Mouse (Mus musculus): Measurements from ENCODE around the gene Dpep2nb. TPM values are rescaled to one million over a fixed set of nuclear protein-coding genes. Genes with fewer than 3 reads are reported as not detected.
"Not testable (repeated sequence)": the region's sequence is repeated elsewhere in the genome, so short reads cannot be mapped to it uniquely, and the experiment has no call there.

Gene Dpep2nb
- polyA plus RNA-seq, 1 experiment from 2014 or later, result not detected

DNA sequence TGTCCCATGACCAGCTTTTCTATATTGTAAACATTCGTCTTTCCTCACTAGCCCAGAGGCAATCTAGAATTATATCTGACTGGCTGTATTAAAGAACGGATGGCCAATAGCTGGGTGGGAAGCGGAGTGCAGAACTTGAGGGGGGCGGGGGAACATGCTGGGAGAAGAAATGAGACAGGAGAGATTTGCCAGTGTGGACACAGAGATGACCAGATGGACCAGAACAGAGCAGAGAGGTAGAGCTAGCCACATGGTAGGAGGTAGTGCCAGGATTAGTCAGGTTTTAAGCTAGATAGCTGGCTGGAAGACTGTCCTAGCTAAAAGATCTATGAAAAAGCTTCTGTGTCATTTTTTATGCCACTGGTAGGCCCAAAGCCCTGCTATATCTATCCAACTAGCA is 3.9 kb downstream of the Dpep2nb start:
- Histone ChIP-seq H3K9me3 (no peaks in the 10 kb centered on the region), H3K4me2 (no peak overlapping the region), H3K36me3 (no peaks in the 10 kb centered on the region), H3K27ac (no peak overlapping the region), H3K4me3 (no peak overlapping the region), H3K27me3 (no peaks in the 10 kb centered on the region), H3K9ac (no peak overlapping the region), H3K4me1 (no peaks in the 10 kb centered on the region)
- ATAC-seq (ENCODE audit: insufficient number of reproducible peaks, low FRiP score, low TSS enrichment, low read depth), result no peak
- WGBS, result 83% methylated on average over 4 of the region's 4 CpGs

DNA sequence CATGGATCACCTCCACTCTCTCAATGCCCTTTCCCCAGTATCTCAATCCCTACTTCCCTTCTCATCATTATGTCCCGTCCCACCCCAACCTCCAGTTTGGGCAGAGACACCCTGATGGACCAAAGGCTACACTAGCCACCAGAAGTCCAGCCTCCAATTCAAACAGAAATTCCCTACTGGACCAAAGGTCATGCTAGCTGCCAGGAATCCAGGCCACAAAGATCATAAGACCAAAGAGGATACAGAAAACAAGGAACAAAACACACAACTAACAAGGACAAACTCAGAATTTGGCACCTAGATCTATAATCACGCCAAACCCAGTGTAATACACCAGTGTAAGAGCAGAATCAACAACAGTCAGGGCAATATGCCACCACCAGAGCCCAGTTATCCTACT is 6.8 kb downstream of the Dpep2nb start:
- Histone ChIP-seq H3K4me3 (no peak overlapping the region), H3K4me2 (no peak overlapping the region), H3K4me1 (no peaks in the 10 kb centered on the region), H3K27me3 (no peaks in the 10 kb centered on the region), H3K9me3 (no peaks in the 10 kb centered on the region), H3K36me3 (no peaks in the 10 kb centered on the region), H3K9ac (no peak overlapping the region), H3K27ac (no peak overlapping the region)
- no peak for ATAC-seq (ENCODE audit: insufficient number of reproducible peaks, low FRiP score, low TSS enrichment, low read depth)
- WGBS, result 82% methylated on average over 2 of the region's 2 CpGs

DNA sequence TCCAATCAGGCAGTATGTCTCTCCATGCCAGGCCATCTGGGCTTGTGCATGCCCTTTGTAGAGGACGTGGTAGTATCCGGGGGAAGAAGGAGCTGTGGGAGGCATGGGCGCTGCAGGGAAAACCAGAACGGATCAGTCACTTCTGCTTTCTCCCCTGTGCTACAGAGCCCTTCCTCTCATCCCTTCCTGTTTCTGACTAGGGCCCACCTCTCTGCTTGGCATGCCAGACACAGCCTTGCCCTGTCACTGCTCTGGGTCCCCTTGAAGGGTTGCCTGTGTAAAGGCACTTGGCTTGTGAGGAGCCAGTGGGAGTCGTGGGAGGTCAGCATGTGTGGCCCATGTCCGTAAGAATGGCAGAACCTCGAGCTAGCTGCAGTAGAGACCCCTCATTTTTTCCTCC is 9.4 kb downstream of the Dpep2nb start:
- Histone ChIP-seq H3K4me1 (no peaks in the 10 kb centered on the region), H3K4me2 (no peak overlapping the region), H3K9me3 (no peaks in the 10 kb centered on the region), H3K27ac (no peak overlapping the region), H3K9ac (no peak overlapping the region), H3K27me3 (no peaks in the 10 kb centered on the region), H3K36me3 (no peaks in the 10 kb centered on the region), H3K4me3 (no peak overlapping the region)
- 75% methylated on average over 6 of the region's 7 CpGs for WGBS
- no peak for ATAC-seq (ENCODE audit: insufficient number of reproducible peaks, low FRiP score, low TSS enrichment, low read depth)

DNA sequence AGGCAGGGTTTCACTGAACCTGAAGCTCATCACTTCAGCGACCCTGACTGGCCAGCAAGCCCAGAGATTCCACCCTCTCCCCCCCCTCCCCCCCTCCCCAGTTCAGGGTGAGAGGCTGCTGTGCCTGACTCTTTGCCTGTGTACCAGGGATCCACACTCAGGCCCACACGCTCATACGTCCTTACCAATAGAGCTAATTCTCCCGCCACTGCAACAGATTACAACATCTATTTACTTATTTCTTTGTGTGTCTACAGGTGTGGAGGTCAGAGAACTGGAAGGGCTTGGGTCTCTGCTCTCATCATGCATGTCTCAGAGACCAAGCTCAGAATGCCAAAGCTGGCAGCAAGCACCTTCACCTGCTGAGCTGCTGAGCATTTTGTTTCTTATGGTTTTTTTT is 12.5 kb downstream of the Dpep2nb start:
- 64% methylated on average over 4 of the region's 4 CpGs for WGBS
- no peak overlapping the region for H3K9ac ChIP-seq
- H3K4me3 ChIP-seq, result no peak overlapping the region
- H3K27ac ChIP-seq, result no peak overlapping the region
- H3K27me3 ChIP-seq, result no peaks in the 10 kb centered on the region
- no peaks in the 10 kb centered on the region for H3K36me3 ChIP-seq
- H3K4me2 ChIP-seq, result no peak overlapping the region
- no peak for ATAC-seq (ENCODE audit: insufficient number of reproducible peaks, low FRiP score, low TSS enrichment, low read depth)
- H3K4me1 ChIP-seq, result peaks cover 5% of the 10 kb centered on the region; the same call in 1 of the 2 replicates
- H3K9me3 ChIP-seq, result no peaks in the 10 kb centered on the region

DNA sequence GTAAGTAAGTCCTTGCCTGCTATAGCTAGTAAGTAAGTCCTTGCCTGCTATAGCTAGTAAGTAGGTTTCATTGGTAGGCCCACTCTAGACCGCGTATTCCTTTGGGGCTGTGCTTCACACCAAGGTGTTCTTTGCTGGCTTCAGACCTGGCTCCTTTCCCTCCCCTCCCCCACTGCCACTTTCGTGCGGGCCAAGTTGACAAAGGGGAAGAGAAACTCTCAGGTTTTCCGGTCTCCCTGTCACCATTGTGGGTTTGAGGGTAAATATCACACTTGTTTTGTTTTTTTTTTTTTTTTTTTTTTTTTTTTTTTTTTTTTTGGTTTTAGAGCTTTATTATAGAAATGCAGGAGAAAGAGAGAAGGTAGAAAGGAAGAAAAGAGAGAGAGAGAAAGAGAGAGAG is 13.3 kb downstream of the Dpep2nb start:
- H3K9me3 ChIP-seq, result no peaks in the 10 kb centered on the region
- H3K4me1 ChIP-seq, result peaks cover 5% of the 10 kb centered on the region; the same call in 1 of the 2 replicates
- no peak overlapping the region for H3K27ac ChIP-seq
- H3K27me3 ChIP-seq, result no peaks in the 10 kb centered on the region
- 72% methylated on average over 5 of the region's 5 CpGs for WGBS
- no peaks in the 10 kb centered on the region for H3K36me3 ChIP-seq
- no peak for ATAC-seq (ENCODE audit: insufficient number of reproducible peaks, low FRiP score, low TSS enrichment, low read depth)
- H3K9ac ChIP-seq, result no peak overlapping the region
- H3K4me3 ChIP-seq, result no peak overlapping the region
- no peak overlapping the region for H3K4me2 ChIP-seq

DNA sequence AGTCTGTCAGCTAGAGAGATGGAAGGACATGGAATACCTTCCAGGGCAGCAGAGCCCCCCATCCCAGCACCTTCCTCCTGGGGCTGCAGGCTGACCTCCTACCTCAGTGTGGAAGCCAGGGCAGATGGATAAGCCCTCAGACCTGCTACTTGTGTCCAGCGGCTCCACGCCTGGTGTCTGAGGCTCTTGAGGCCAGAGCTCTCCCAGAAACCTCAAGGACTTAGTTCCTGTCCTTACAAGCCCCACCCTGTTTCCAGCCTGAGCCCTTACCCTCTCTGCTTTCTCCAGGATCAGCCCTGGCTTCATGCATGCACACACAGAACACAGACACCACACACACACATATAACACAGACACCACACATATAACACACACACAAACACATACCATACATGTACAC is 14.2 kb downstream of the Dpep2nb start:
- Histone ChIP-seq H3K27ac (no peak overlapping the region), H3K27me3 (no peaks in the 10 kb centered on the region), H3K4me1 (peaks cover 5% of the 10 kb centered on the region; the same call in 1 of the 2 replicates), H3K36me3 (no peaks in the 10 kb centered on the region), H3K9ac (no peak overlapping the region), H3K4me2 (no peak overlapping the region), H3K4me3 (no peak overlapping the region), H3K9me3 (no peaks in the 10 kb centered on the region)
- no peak for ATAC-seq (ENCODE audit: insufficient number of reproducible peaks, low FRiP score, low TSS enrichment, low read depth)
- 87% methylated on average over 2 of the region's 2 CpGs for WGBS

DNA sequence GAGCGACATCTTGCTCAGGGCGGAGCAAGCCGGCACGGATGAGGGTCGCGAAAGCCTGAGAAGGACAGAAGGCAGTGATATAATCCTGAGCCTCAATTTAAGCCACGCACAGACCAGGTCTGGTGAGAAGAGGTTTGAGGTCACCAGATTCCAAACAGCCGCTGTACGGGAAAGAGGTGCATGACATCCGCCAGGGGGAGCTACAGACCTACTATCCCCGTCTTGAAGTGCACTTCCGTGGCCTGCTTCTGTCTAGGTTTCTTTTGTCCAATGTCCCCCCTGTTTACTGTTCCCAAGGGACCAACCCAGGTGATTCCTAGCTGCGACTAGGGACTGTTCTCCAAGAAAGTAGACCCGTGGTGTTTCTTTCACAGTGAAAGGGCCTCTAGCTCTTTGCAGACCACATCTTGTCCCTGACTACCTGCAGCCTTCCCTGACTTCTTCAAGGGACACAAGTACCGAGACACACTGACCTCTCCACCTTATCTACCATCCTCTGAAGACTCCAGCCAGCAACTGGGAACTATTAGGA is 14.9 kb downstream of the Dpep2nb start, which contains the start of gene Dus2:
TSS of gene Dus2 (plus strand) at position 482 of the 532 bp plus-strand sequence.
- no peak within 1 kb of the TSS for H3K27ac ChIP-seq
- H3K9me3 ChIP-seq, result no peaks in the 10 kb centered on the region
- peaks cover 5% of the 10 kb centered on the region; the same call in 1 of the 2 replicates for H3K4me1 ChIP-seq
- ATAC-seq (ENCODE audit: insufficient number of reproducible peaks, low FRiP score, low TSS enrichment, low read depth), result peak; percentile 65; the same call in 1 of the 2 replicates
- 9% methylated on average over 15 of the region's 15 CpGs for WGBS
- H3K27me3 ChIP-seq, result no peaks in the 10 kb centered on the region
- peak within 1 kb of the TSS; percentile 20; the same call in 1 of the 2 replicates for H3K4me2 ChIP-seq
- H3K9ac ChIP-seq, result no peak within 1 kb of the TSS
- no peak within 1 kb of the TSS for H3K4me3 ChIP-seq
- H3K36me3 ChIP-seq, result no peaks in the 10 kb centered on the region

DNA sequence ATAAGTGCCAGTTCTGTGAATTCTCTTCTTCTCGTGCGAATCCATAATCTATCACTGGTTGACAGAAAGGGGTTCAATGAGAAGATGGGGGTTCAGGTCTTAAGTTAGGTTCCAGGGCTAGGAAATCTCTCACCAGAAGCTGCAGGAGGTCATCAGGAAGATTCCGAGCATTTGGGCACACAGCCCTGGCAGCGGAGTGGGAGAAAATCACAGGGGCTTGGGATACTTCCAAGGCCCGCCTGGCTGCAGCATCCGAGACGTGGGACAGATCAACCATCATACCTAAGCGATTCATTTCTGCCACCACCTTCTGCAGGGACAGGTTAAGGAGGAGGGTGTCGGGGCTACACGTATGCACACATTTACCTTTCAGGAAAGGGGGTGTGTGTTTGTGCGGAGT is 17.2 kb downstream of the Dpep2nb start:
- no peak overlapping the region for H3K4me2 ChIP-seq
- ATAC-seq (ENCODE audit: insufficient number of reproducible peaks, low FRiP score, low TSS enrichment, low read depth), result no peak
- no peaks in the 10 kb centered on the region for H3K9me3 ChIP-seq
- peaks cover 5% of the 10 kb centered on the region; the same call in 1 of the 2 replicates for H3K4me1 ChIP-seq
- no peaks in the 10 kb centered on the region for H3K36me3 ChIP-seq
- H3K27me3 ChIP-seq, result no peaks in the 10 kb centered on the region
- no peak overlapping the region for H3K27ac ChIP-seq
- H3K4me3 ChIP-seq, result no peak overlapping the region
- WGBS, result 85% methylated on average over 11 of the region's 11 CpGs
- H3K9ac ChIP-seq, result no peak overlapping the region

DNA sequence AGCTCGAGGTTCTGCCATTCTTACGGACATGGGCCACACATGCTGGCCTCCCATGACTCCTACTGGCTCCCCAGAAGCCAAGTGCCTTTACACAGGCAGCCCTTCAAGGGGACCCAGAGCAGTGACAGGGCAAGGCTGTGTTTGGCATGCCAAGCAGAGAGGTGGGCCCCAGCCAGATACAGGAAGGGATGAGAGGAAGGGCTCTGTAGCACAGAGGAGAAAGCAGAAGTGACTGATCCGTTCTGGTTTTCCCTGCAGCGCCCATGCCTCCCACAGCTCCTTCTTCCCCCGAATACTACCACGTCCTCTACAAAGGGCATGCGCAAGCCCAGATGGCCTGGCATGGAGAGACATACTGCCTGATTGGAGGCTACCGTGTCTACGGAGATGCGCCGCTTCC is 22.4 kb downstream of the Dpep2nb start:
- not testable (repeated sequence) for H3K27ac ChIP-seq; H3K4me2 ChIP-seq; H3K4me1 ChIP-seq; H3K36me3 ChIP-seq; H3K9ac ChIP-seq; H3K4me3 ChIP-seq; H3K27me3 ChIP-seq; H3K9me3 ChIP-seq; ATAC-seq (ENCODE audit: insufficient number of reproducible peaks, low FRiP score, low TSS enrichment, low read depth)
- 69% methylated on average over 11 of the region's 11 CpGs for WGBS

DNA sequence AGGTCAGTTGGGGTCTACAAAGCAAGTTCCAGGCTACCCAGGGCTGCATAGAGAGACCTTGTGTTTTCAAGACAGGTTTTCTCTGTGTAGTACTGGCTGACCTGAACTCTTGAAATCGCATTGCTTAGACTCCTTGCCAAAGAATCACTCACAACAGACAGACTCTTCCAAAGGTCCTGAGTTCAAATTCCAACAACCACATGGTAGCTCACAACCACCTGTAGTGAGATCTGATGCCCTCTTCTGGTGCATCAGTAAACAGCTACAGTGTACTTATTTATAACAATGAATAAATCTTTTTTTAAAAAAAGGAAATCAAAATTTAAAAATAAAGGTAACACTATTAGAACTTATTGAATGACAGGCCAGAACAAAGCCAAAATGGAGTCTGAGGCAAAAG is 24.6 kb downstream of the Dpep2nb start:
- 90% methylated on average over 1 of the region's 1 CpGs for WGBS
- Histone ChIP-seq H3K27ac (no peak overlapping the region), H3K9ac (no peak overlapping the region), H3K36me3 (no peaks in the 10 kb centered on the region), H3K4me2 (no peak overlapping the region), H3K9me3 (no peaks in the 10 kb centered on the region), H3K27me3 (no peaks in the 10 kb centered on the region), H3K4me3 (no peak overlapping the region), H3K4me1 (no peaks in the 10 kb centered on the region)
- no peak for ATAC-seq (ENCODE audit: insufficient number of reproducible peaks, low FRiP score, low TSS enrichment, low read depth)

DNA sequence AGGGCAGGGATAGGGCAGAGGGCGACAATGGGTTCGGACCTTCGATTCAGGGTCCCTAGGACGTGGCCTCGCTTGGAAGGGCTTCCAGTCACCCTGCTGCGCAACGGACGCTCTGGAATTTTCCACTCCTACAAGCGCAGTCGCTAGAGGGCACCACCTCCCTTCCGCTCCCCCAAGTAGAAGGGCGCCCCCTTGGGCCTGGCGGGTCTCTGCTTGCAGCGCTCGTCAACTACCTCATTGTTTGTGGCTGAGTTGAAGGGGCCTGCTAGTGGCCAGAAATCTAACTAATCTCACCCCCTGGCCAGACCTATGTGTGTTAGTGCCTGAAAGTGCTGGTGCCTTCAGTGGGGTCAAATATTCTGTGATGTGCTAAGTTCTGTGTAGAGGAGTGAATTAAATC is 26.4 kb downstream of the Dpep2nb start, which contains the start of gene Dpep3:
TSS of gene Dpep3 (minus strand) at position 105 of the 400 bp plus-strand sequence.
- WGBS, result 91% methylated on average over 15 of the region's 15 CpGs

DNA sequence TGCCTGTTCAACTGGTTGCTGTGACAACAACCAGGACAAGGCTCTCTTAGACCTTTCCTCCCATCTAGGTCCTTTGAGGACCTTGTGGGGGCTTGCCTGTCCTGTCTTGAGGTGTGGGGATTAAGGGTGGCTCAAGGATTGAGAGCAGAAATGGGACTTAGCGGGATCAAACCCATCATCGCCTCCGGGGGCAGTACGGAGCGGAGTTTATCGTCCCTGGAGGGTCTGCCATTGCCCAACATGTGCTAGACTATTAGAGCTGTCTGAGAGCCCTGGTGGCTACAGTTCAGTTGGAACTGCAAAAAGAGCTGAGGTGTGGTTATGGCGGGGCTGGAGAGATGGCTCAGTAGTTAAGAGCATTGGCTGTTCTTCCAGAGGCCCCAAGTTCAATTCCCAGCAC is 30.4 kb downstream of the Dpep2nb start:
- no peak overlapping the region for H3K9ac ChIP-seq
- H3K36me3 ChIP-seq, result no peaks in the 10 kb centered on the region
- H3K4me2 ChIP-seq, result no peak overlapping the region
- H3K27me3 ChIP-seq, result no peaks in the 10 kb centered on the region
- H3K27ac ChIP-seq, result no peak overlapping the region
- no peak for ATAC-seq (ENCODE audit: insufficient number of reproducible peaks, low FRiP score, low TSS enrichment, low read depth)
- WGBS, result 63% methylated on average over 7 of the region's 7 CpGs
- no peaks in the 10 kb centered on the region for H3K4me1 ChIP-seq
- H3K4me3 ChIP-seq, result no peak overlapping the region
- H3K9me3 ChIP-seq, result no peaks in the 10 kb centered on the region

More for the DNA sequence above, 26.4 kb downstream of the Dpep2nb start, which contains the start of gene Dpep3:
- Histone ChIP-seq H3K4me3 (no peak within 1 kb of the TSS), H3K27ac (no peak within 1 kb of the TSS), H3K4me1 (no peaks in the 10 kb centered on the region), H3K4me2 (no peak within 1 kb of the TSS), H3K27me3 (no peaks in the 10 kb centered on the region), H3K9ac (no peak within 1 kb of the TSS), H3K9me3 (no peaks in the 10 kb centered on the region), H3K36me3 (no peaks in the 10 kb centered on the region)
- ATAC-seq (ENCODE audit: insufficient number of reproducible peaks, low FRiP score, low TSS enrichment, low read depth), result no peak

All from limb, embryonic 15.5 days (tissue).